Mouse (Mus musculus): ENCODE measurements around the gene Ccdc90b. TPM values are rescaled to one million over a fixed set of nuclear protein-coding genes. Genes with fewer than 3 reads are reported as not detected.

Ccdc90b gene
- polyA plus RNA-seq (2015; fragmentation: Nextera tagmentation; extraction: Ambion mirVana): 42.8 and 49.5 TPM in 2 replicates

GRCm38 (mm10) chr7:92560986-92561876, at the start of gene Ccdc90b:
TSS of gene Ccdc90b (plus strand) at chr7:92561149.

Other genes starting within 250 kb of the Ccdc90b start
- gene Ankrd42, start 76.0 kb downstream of the Ccdc90b start, polyA plus RNA-seq (2015; fragmentation: Nextera tagmentation; extraction: Ambion mirVana): 17.5 and 19.8 TPM in 2 replicates
- gene Pcf11, start 108.8 kb downstream of the Ccdc90b start, polyA plus RNA-seq (2015; fragmentation: Nextera tagmentation; extraction: Ambion mirVana): 15.8 and 16.4 TPM in 2 replicates
- gene Rab30, start 180.5 kb downstream of the Ccdc90b start, polyA plus RNA-seq (2015; fragmentation: Nextera tagmentation; extraction: Ambion mirVana): 20.8 and 21.5 TPM in 2 replicates